Mouse (Mus musculus) liver, embryonic 16.5 days (tissue): ENCODE measurements around the gene Creg1. TPM values are rescaled to one million over a fixed set of nuclear protein-coding genes. Genes with fewer than 3 reads are reported as not detected.

Source experiments
- ATAC-seq: fragments of 200-750 bp; cut with Nextera tagmentation; 2 replicates; pipeline ENCODE4 v1.8.0; 2017; ENCODE audit warnings: low read depth, mild to moderate bottlenecking, moderate number of reproducible peaks, moderate library complexity
- H3K27ac ChIP-seq: fragments of 300-500 bp; sonication (generic); 2 replicates; pipeline ENCODE4 v1.5.1; 2014; ENCODE audit warnings: mild to moderate bottlenecking, low read length
- H3K27me3 ChIP-seq: fragments of 300-500 bp; sonication (generic); 2 replicates; pipeline ENCODE4 v1.6.1; 2014; ENCODE audit warnings: low read depth, low read length, mixed read lengths; ENCODE audit not compliant: control insufficient read depth, insufficient read depth
- H3K36me3 ChIP-seq: fragments of 300-500 bp; sonication (generic); 2 replicates; pipeline ENCODE4 v1.6.1; 2014; ENCODE audit warnings: mild to moderate bottlenecking; ENCODE audit not compliant: control insufficient read depth, insufficient read depth
- H3K4me1 ChIP-seq: fragments of 300-500 bp; sonication (generic); 2 replicates; pipeline ENCODE4 v1.6.1; 2014; ENCODE audit warnings: low read depth, low read length, mixed read lengths; ENCODE audit not compliant: control insufficient read depth
- H3K4me2 ChIP-seq: fragments of 300-500 bp; sonication (generic); 2 replicates; pipeline ENCODE4 v1.6.1; 2014; ENCODE audit warnings: low read depth, low read length, mixed read lengths
- H3K4me3 ChIP-seq: fragments of 300-500 bp; sonication (generic); 2 replicates; pipeline ENCODE4 v1.5.1; 2014; ENCODE audit warnings: low read depth, mild to moderate bottlenecking, low read length
- H3K9ac ChIP-seq: fragments of 300-500 bp; sonication (generic); 2 replicates; pipeline ENCODE4 v1.6.1; 2014; ENCODE audit warnings: low read depth, low read length
- H3K9me3 ChIP-seq: fragments of 300-500 bp; sonication (generic); replicated peaks from 2 replicates; pipeline ENCODE4 v1.6.1; 2016; ENCODE audit warnings: low read length; ENCODE audit not compliant: control insufficient read depth
- WGBS: fragments of 180-500 bp; shearing (Covaris S2); extraction: QIAGEN DNeasy Blood & Tissue Kit; methylation state at CpG from one replicate; pipeline ENCODE4 v1.1.7; 2014; ENCODE audit not compliant: insufficient replicate concordance; 5-methylcytosine and 5-hydroxymethylcytosine counted together
- polyA plus RNA-seq: library from polyadenylated mRNA; unstranded; fragments of >200 nt; fragmentation: Nextera tagmentation; extraction: Ambion mirVana; gene quantifications from 2 replicates; pipeline ENCODE4 v1.2.1, GENCODE M21; 2015

Gene Creg1
- polyA plus RNA-seq, 1 experiment from 2014 or later = 317 TPM

GRCm38 (mm10) chr1:165814116-165814515 lies 50.6 kb downstream of the Creg1 start:
- H3K36me3 ChIP-seq = no peaks in the 10 kb centered on the region
- no peaks in the 10 kb centered on the region for H3K9me3 ChIP-seq
- peaks cover 4% of the 10 kb centered on the region; the same call in 1 of the 2 replicates for H3K27me3 ChIP-seq
- H3K4me1 ChIP-seq = peaks cover 25% of the 10 kb centered on the region
- H3K4me3 ChIP-seq = no peak overlapping the region
- no peak overlapping the region for H3K27ac ChIP-seq
- no peak for ATAC-seq
- 68% methylated on average over 7 of the region's 7 CpGs for WGBS
- no peak overlapping the region for H3K4me2 ChIP-seq
- no peak overlapping the region for H3K9ac ChIP-seq

GRCm38 (mm10) chr1:165814521-165815278 lies 51.2 kb downstream of the Creg1 start:
- Histone ChIP-seq H3K27ac (no peak overlapping the region), H3K36me3 (no peaks in the 10 kb centered on the region), H3K4me3 (no peak overlapping the region), H3K9ac (no peak overlapping the region), H3K4me2 (no peak overlapping the region), H3K9me3 (no peaks in the 10 kb centered on the region), H3K4me1 (peaks cover 30% of the 10 kb centered on the region), H3K27me3 (peaks cover 4% of the 10 kb centered on the region; the same call in 1 of the 2 replicates)
- 49% methylated on average over 14 of the region's 14 CpGs for WGBS
- ATAC-seq = no peak

- Histone ChIP-seq H3K4me3 (no peak overlapping the region), H3K27ac (no peak overlapping the region), H3K4me1 (peaks cover 30% of the 10 kb centered on the region), H3K9me3 (no peaks in the 10 kb centered on the region), H3K4me2 (no peak overlapping the region), H3K36me3 (no peaks in the 10 kb centered on the region), H3K9ac (no peak overlapping the region), H3K27me3 (peaks cover 4% of the 10 kb centered on the region; the same call in 1 of the 2 replicates)
- ATAC-seq = no peak
- 73% methylated on average over 9 of the region's 9 CpGs for WGBS
Observed at GRCm38 (mm10) chr1:165816391-165816790, 52.8 kb downstream of the Creg1 start.

- Histone ChIP-seq H3K36me3 (no peaks in the 10 kb centered on the region), H3K27ac (no peak overlapping the region; the same call in 1 of the 2 replicates), H3K4me3 (no peak overlapping the region), H3K9me3 (no peaks in the 10 kb centered on the region), H3K9ac (no peak overlapping the region), H3K4me2 (no peak overlapping the region), H3K27me3 (peaks cover 4% of the 10 kb centered on the region; the same call in 1 of the 2 replicates), H3K4me1 (peaks cover 30% of the 10 kb centered on the region)
- peak; percentile 20; the same call in 1 of the 2 replicates for ATAC-seq
- WGBS = 53% methylated on average over 9 of the region's 9 CpGs
Observed at GRCm38 (mm10) chr1:165817264-165817663, 53.7 kb downstream of the Creg1 start.

- Histone ChIP-seq H3K36me3 (no peaks in the 10 kb centered on the region), H3K9me3 (no peaks in the 10 kb centered on the region), H3K9ac (peak overlapping the region; percentile 5), H3K4me1 (peaks cover 30% of the 10 kb centered on the region), H3K4me2 (peak overlapping the region; percentile 51), H3K4me3 (peak overlapping the region; percentile 22; the same call in 1 of the 2 replicates), H3K27ac (peak overlapping the region; percentile 57), H3K27me3 (peaks cover 4% of the 10 kb centered on the region; the same call in 1 of the 2 replicates)
- peak; percentile 98 for ATAC-seq
- 27% methylated on average over 8 of the region's 8 CpGs for WGBS
Observed at GRCm38 (mm10) chr1:165818145-165818860, 54.8 kb downstream of the Creg1 start.

GRCm38 (mm10) chr1:165819147-165819546 lies 55.6 kb downstream of the Creg1 start:
- Histone ChIP-seq H3K27ac (no peak overlapping the region), H3K4me3 (no peak overlapping the region), H3K36me3 (no peaks in the 10 kb centered on the region), H3K27me3 (peaks cover 4% of the 10 kb centered on the region; the same call in 1 of the 2 replicates), H3K4me2 (no peak overlapping the region), H3K4me1 (peaks cover 30% of the 10 kb centered on the region), H3K9me3 (no peaks in the 10 kb centered on the region), H3K9ac (no peak overlapping the region)
- WGBS = 51% methylated on average over 4 of the region's 4 CpGs
- ATAC-seq = no peak

- peaks cover 25% of the 10 kb centered on the region for H3K4me1 ChIP-seq
- no peak for ATAC-seq
- H3K9me3 ChIP-seq = no peaks in the 10 kb centered on the region
- no peak overlapping the region for H3K27ac ChIP-seq
- H3K4me2 ChIP-seq = no peak overlapping the region
- 68% methylated on average over 2 of the region's 2 CpGs for WGBS
- H3K9ac ChIP-seq = no peak overlapping the region
- no peaks in the 10 kb centered on the region for H3K27me3 ChIP-seq
- no peaks in the 10 kb centered on the region for H3K36me3 ChIP-seq
- no peak overlapping the region for H3K4me3 ChIP-seq
Observed at GRCm38 (mm10) chr1:165822031-165822430, 58.5 kb downstream of the Creg1 start.
